Mouse (Mus musculus) ES-E14 (cell line): Measurements from ENCODE around the gene Gm13089.

Experiments used
- CHD2 ChIP-seq: IDR thresholded peaks from 2 replicates; pipeline ENCODE4 v1.6.1; 2014; ENCODE audit warnings: mild to moderate bottlenecking, low read depth, low read length, inconsistent platforms
- HCFC1 ChIP-seq: IDR thresholded peaks from 2 replicates; pipeline ENCODE4 v1.6.1; 2012; ENCODE audit warnings: low read length, inconsistent platforms, borderline replicate concordance; ENCODE audit not compliant: insufficient read depth
- ZC3H11A ChIP-seq: IDR thresholded peaks from 2 replicates; pipeline ENCODE4 v1.6.1; 2012; ENCODE audit warnings: low read depth, mild to moderate bottlenecking, inconsistent platforms, low read length, borderline replicate concordance
- ZNF384 ChIP-seq: IDR thresholded peaks from 2 replicates; pipeline ENCODE4 v1.6.1; 2012; ENCODE audit warnings: low read depth, low read length, inconsistent platforms

- TF ChIP-seq ZC3H11A (no peak), CHD2 (no peak), HCFC1 (no peak), ZNF384 (no peak)
Measured at GRCm38 (mm10) chr4:143719155-143719554, 16.6 kb upstream of the Gm13089 start, which contains the start of gene Gm13078.
